Mouse (Mus musculus) embryonic facial prominence, embryonic 13.5 days (tissue): ENCODE data around the gene Cdk18. TPM values are rescaled to one million over a fixed set of nuclear protein-coding genes. Genes with fewer than 3 reads are reported as not detected.
A peak's percentile ranks its signal among the peaks of the same experiment; 100 is the strongest.
"Not testable (repeated sequence)": the region's sequence is repeated elsewhere in the genome, so short reads cannot be mapped to it uniquely, and the experiment has no call there.

ENCODE experiments used
- ATAC-seq: fragments of 200-750 bp; cut with Nextera tagmentation; 2 replicates; pipeline ENCODE4 v1.8.0; 2017; ENCODE audit warnings: low read depth; ENCODE audit not compliant: insufficient number of reproducible peaks, insufficient read depth, low FRiP score, low TSS enrichment
- H3K27ac ChIP-seq: fragments of 300-500 bp; sonication (generic); 2 replicates; pipeline ENCODE4 v1.5.1; 2015; ENCODE audit warnings: moderate library complexity, mild to moderate bottlenecking, inconsistent platforms
- H3K27me3 ChIP-seq: fragments of 300-500 bp; sonication (generic); 2 replicates; pipeline ENCODE4 v1.6.1; 2015; ENCODE audit warnings: mild to moderate bottlenecking, inconsistent platforms
- H3K36me3 ChIP-seq: fragments of 300-500 bp; sonication (generic); 2 replicates; pipeline ENCODE4 v1.6.1; 2015; ENCODE audit warnings: mild to moderate bottlenecking, inconsistent platforms
- H3K4me1 ChIP-seq: fragments of 300-500 bp; sonication (generic); 2 replicates; pipeline ENCODE4 v1.6.1; 2015; ENCODE audit warnings: inconsistent platforms
- H3K4me2 ChIP-seq: fragments of 300-500 bp; sonication (generic); 2 replicates; pipeline ENCODE4 v1.6.1; 2015; ENCODE audit warnings: moderate library complexity, mild to moderate bottlenecking, inconsistent platforms
- H3K4me3 ChIP-seq: fragments of 300-500 bp; sonication (generic); 2 replicates; pipeline ENCODE4 v1.5.1; 2015; ENCODE audit warnings: mild to moderate bottlenecking, inconsistent platforms
- H3K9ac ChIP-seq: fragments of 300-500 bp; sonication (generic); 2 replicates; pipeline ENCODE4 v1.6.1; 2015; ENCODE audit warnings: mild to moderate bottlenecking, inconsistent platforms
- H3K9me3 ChIP-seq: fragments of 300-500 bp; sonication (generic); 2 replicates; pipeline ENCODE4 v1.6.1; 2016; ENCODE audit warnings: inconsistent platforms
- WGBS: fragments of 180-500 bp; shearing (Covaris S2); methylation state at CpG from one replicate; pipeline ENCODE4 v1.1.7; 2015; ENCODE audit warnings: mixed read lengths; 5-methylcytosine and 5-hydroxymethylcytosine counted together
- polyA plus RNA-seq: library from polyadenylated mRNA; unstranded; fragments of >200 nt; fragmentation: Nextera tagmentation; extraction: Ambion mirVana; gene quantifications from 2 replicates; pipeline ENCODE4 v1.2.1, GENCODE M21; 2015

The Cdk18 gene
- polyA plus RNA-seq, result 2.3 and 2.8 TPM in 2 replicates

DNA sequence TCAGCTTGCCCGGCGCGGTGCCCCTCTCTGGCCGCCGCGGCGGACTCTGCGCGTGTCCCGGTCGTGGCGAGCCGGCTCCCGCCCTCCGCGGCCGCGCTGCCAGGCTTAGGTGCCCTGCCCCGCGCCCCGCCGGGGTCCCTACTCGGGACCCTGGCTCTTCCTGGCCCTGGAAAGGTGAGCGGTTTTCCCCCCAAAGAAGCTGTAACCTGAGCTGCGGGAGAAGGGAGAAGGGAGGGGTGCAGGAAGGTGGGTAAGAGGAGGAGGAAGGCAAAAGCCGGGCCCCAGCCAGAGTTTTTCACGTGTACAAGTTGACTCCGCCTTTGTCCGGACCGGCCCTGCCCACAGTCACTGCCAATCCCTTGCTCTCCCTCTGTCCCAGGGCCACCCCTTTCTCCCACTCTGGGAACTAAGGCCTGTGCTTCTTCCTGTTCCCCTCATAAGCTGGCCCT is at the start of gene Cdk18:
Gene Cdk18 (minus strand): TSS at position 269 of the 449 bp plus-strand sequence.
- Histone ChIP-seq H3K4me3 (peak within 1 kb of the TSS; percentile 64), H3K9me3 (no peaks in the 10 kb centered on the region), H3K9ac (peak within 1 kb of the TSS; percentile 78), H3K36me3 (no peaks in the 10 kb centered on the region), H3K27ac (no peak within 1 kb of the TSS), H3K4me1 (peaks cover 25% of the 10 kb centered on the region), H3K4me2 (peak within 1 kb of the TSS; percentile 98), H3K27me3 (peaks cover 32% of the 10 kb centered on the region)
- peak; percentile 53; the same call in 1 of the 2 replicates for ATAC-seq
- WGBS, result under 1% methylated on average over 30 of the region's 30 CpGs

DNA sequence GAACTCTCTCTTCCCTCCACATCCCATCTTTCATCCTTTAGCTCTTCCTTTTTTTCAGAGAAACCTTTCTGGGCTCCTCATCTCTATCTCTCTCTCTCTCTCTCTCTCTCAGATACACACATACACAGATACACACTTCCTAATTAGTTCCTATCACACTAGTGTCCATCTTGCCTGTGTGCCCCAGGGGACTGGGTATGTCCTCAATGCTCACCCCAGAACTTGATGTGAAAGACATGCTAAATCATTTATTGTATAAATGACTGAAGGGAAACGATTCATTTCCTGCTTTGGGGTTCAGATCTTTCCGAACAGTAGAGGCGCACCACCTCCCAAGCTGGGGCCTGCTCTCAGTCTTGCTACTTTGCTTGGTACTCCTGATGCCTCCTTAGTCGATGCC is 49.7 kb upstream of the Cdk18 start:
- Histone ChIP-seq H3K36me3 (no peaks in the 10 kb centered on the region), H3K4me2 (no peak overlapping the region), H3K4me3 (no peak overlapping the region), H3K27me3 (peaks cover 77% of the 10 kb centered on the region), H3K4me1 (peaks cover 39% of the 10 kb centered on the region), H3K9me3 (no peaks in the 10 kb centered on the region), H3K27ac (no peak overlapping the region), H3K9ac (no peak overlapping the region)
- no peak for ATAC-seq
- WGBS, result 43% methylated on average over 4 of the region's 4 CpGs

DNA sequence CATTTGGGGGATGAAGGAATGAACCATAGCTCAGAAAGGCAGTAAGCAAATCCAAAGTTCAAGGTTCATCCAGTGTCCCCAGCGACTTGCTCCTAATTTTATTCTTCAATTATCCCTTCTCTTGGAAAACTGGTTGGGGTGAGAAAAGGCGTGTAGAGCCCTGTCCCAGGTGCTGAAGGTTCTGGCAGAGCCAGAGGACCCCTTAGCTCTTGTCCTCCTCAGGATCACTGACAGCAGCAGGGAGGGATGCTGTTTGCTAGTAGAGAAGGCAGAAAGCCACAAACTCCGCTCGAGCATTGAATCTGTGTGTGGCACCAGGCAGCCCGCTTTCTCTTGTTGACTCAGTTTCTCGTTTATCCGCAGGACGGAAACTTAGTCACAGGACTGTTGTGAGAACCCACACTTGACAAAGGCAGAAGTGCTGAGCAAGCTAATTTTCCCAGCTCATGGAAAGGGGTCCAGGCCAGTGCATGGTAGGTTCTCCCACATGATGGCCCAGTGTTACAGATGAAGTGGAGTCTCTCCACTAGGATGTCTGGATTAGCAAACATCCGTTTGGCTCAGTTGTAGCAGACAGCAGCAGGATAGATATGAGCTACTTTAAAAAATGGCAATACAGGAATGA is 49.1 kb upstream of the Cdk18 start:
- H3K27ac ChIP-seq, result no peak overlapping the region
- H3K4me1 ChIP-seq, result peaks cover 36% of the 10 kb centered on the region
- H3K36me3 ChIP-seq, result no peaks in the 10 kb centered on the region
- H3K9ac ChIP-seq, result no peak overlapping the region
- no peaks in the 10 kb centered on the region for H3K9me3 ChIP-seq
- WGBS, result 38% methylated on average over 9 of the region's 9 CpGs
- no peak overlapping the region for H3K4me3 ChIP-seq
- no peak for ATAC-seq
- H3K4me2 ChIP-seq, result no peak overlapping the region
- peaks cover 73% of the 10 kb centered on the region for H3K27me3 ChIP-seq

DNA sequence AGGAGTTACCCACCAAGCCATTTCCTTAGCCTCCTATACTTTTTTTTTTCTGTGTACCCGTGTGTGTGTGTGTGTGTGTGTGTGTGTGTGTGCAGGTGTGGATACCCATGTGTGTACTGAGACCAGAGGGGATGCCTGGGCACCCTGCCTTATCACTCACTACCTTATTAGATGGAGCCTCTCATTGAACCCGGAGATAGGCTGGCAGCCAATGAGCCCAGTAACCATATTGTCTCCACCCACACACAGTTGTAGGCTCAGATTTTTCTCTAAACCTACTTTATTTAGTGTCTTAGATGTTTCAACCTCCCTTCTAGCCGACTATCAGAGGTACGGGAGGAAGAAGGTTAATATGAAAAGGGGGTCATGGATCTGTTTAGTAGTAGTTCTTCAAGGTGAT is 46.8 kb upstream of the Cdk18 start:
- H3K4me2 ChIP-seq, result no peak overlapping the region
- no peaks in the 10 kb centered on the region for H3K36me3 ChIP-seq
- H3K4me3 ChIP-seq, result no peak overlapping the region
- H3K9ac ChIP-seq, result no peak overlapping the region
- no peak overlapping the region for H3K27ac ChIP-seq
- WGBS, result 77% methylated on average over 4 of the region's 4 CpGs
- H3K4me1 ChIP-seq, result peaks cover 18% of the 10 kb centered on the region
- H3K9me3 ChIP-seq, result no peaks in the 10 kb centered on the region
- ATAC-seq, result no peak
- H3K27me3 ChIP-seq, result peaks cover 52% of the 10 kb centered on the region

DNA sequence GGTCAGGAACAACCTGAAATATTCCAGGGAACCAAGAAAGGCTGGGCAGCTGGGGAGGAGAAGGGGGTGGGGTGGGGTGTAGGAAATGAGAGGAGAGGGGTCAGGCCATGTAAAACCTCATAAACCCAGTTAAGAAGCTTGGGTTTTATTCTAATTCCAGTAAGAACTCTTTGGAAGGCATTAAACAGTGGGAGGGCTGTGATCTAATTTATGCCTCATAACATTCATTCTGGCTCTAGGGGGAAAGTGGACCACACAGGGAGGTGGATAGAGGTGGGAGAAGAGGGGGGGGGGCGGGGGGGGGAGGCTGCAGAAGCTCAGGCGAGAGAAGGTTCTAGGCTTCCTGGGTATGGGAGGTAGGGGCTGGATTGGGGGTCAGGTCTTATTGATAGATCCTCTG is 32.1 kb upstream of the Cdk18 start:
- no peaks in the 10 kb centered on the region for H3K9me3 ChIP-seq
- 29% methylated on average over 1 of the region's 2 CpGs for WGBS
- H3K4me2 ChIP-seq, result no peak overlapping the region
- no peaks in the 10 kb centered on the region for H3K36me3 ChIP-seq
- no peak overlapping the region for H3K27ac ChIP-seq
- peaks cover 16% of the 10 kb centered on the region; the same call in 1 of the 2 replicates for H3K27me3 ChIP-seq
- H3K4me1 ChIP-seq, result peaks cover 8% of the 10 kb centered on the region; the same call in 1 of the 2 replicates
- no peak overlapping the region for H3K9ac ChIP-seq
- no peak overlapping the region for H3K4me3 ChIP-seq
- no peak for ATAC-seq

DNA sequence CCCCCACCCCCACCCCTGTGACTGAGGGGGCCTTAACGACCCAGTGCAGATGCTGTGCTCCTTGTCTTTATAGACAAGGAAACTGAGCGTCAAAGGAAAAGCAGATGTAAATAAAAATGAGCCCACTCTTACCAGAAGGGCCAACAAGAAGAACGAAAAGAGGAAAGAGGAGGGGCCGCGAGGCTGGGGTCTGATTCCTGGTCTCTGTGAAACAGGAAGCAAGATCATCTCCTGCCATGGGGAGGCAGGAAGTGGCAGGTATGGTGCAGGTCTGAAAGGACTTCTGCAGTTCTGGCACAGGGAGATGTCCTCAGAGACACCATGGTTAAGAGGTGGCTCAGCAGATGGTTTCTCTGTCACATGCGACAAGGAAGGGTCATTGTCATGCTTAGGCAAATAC is 31.2 kb upstream of the Cdk18 start:
- H3K4me1 ChIP-seq, result peaks cover 8% of the 10 kb centered on the region; the same call in 1 of the 2 replicates
- no peak for ATAC-seq
- H3K4me3 ChIP-seq, result no peak overlapping the region
- no peak overlapping the region for H3K4me2 ChIP-seq
- peaks cover 16% of the 10 kb centered on the region; the same call in 1 of the 2 replicates for H3K27me3 ChIP-seq
- WGBS, result 50% methylated on average over 6 of the region's 6 CpGs
- H3K9ac ChIP-seq, result no peak overlapping the region
- no peak overlapping the region for H3K27ac ChIP-seq
- no peaks in the 10 kb centered on the region for H3K36me3 ChIP-seq
- H3K9me3 ChIP-seq, result no peaks in the 10 kb centered on the region; the same call in 1 of the 2 replicates

DNA sequence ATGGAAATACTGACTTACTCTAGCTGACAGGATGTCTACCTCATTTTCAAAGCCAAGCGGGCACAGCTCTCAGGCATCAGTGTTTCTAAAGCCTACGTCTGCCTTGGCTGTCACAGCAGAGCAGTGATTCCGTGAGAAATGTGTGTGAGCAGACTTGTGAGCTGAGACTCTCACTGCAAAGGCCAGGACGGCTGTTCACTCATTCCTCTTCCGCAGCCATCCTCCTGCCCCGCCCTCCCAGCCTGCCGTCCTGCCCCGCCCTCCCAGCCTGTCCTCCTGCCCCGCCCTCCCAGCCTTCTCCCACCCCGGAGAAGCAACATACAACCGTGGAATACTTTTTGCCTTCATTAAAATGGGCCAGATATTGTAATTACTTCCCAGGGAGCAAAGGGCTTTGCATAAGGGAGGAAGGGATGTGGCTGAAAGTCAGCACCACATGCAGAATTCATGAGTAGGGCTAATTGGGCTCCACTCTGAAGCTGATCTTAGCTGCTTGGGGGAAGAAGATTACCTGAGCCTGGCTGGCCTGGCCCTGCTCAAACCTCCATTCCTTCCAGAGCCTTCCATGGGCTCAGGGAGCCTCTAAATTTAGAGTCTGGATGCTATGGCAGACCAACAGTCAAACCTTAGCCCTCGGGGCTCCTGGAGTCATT is 28.8 kb upstream of the Cdk18 start:
- no peak overlapping the region for H3K9ac ChIP-seq
- H3K4me1 ChIP-seq, result peaks cover 8% of the 10 kb centered on the region; the same call in 1 of the 2 replicates
- H3K27me3 ChIP-seq, result peaks cover 31% of the 10 kb centered on the region
- no peaks in the 10 kb centered on the region; the same call in 1 of the 2 replicates for H3K9me3 ChIP-seq
- H3K4me3 ChIP-seq, result peak overlapping the region; percentile 27
- H3K36me3 ChIP-seq, result no peaks in the 10 kb centered on the region
- no peak overlapping the region for H3K27ac ChIP-seq
- peak overlapping the region; percentile 57 for H3K4me2 ChIP-seq
- ATAC-seq, result no peak
- 9% methylated on average over 12 of the region's 12 CpGs for WGBS

DNA sequence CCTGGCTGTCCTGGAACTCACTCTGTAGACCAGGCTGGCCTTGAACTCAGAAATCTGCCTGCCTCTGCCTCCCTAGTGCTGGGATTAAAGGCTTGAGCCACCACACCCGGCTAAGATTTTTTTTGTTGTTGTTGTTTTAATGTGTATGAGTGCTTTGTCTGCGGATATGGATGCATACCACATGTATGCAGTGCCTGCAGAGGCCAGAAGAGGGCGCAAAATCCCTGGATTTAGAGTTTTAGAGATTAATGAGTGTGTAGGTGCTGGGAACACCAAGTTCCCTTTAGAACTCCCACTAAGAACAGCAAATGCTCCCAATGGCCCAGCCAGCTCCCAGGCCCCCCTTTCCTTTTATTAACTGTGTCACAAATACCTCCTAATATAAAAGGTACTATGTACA is 26.4 kb upstream of the Cdk18 start:
- WGBS, result 58% methylated on average over 3 of the region's 3 CpGs

DNA sequence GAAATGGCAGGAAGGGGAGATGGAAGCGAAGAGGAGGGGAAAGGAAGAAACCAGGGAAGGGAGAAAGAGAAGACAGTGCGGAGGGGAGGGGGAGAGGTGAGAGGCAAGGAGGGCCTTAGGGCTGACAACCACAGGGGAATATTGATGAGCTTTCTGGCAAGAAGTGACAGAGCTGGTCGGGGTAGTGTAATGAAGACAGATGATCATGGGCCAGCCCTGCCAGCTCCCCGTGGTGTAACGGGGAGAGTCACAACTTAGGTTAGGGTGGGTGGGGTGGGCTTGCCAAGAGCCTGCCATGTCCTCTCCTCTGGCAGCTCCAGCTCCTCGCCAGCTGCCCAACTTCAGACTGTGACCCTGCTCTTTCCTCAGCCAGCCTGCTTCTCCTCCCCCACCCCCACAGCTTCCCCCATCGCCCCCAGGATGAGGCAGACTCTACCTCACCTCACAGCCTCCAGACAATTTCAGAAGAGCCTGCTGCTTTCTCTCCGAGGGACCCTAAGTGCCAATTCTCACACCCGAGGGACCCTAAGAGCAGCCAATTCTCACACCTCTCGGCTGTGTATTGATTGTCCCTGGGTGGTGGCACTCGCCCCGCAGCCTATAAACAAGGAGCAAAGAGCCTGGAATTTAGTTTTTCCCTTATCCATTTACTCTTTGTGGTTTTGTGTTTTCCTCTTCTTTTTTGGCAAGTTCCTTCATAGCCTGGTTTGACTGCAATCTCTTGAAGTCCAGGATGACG is 25.5 kb upstream of the Cdk18 start:
- Histone ChIP-seq H3K27me3 (peaks cover 38% of the 10 kb centered on the region), H3K4me3 (no peak overlapping the region)
- WGBS, result 25% methylated on average over 13 of the region's 13 CpGs

More for the DNA sequence above, 26.4 kb upstream of the Cdk18 start:
- Histone ChIP-seq H3K4me3 (no peak overlapping the region), H3K36me3 (no peaks in the 10 kb centered on the region), H3K9me3 (no peaks in the 10 kb centered on the region; the same call in 1 of the 2 replicates), H3K27ac (no peak overlapping the region), H3K27me3 (peaks cover 38% of the 10 kb centered on the region), H3K4me2 (no peak overlapping the region), H3K4me1 (peaks cover 11% of the 10 kb centered on the region; the same call in 1 of the 2 replicates), H3K9ac (no peak overlapping the region)
- no peak for ATAC-seq

DNA sequence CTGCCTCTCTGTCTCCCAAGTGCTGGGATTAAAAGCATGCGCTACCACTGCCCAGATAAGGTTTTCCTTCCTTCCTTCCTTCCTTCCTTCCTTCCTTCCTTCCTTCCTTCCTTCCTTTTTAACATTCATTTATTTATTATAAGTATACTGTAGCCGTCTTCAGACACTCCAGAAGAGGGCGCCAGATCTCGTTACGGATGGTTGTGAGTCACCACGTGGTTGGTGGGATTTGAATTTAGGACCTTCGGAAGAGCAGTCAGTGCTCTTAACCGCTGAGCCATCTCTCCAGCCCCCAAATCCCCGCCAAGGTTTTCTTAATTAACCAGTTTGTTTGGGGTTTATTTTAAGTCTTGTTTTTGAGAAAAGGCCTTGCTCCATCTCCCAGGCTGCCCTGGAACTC is 23.1 kb upstream of the Cdk18 start:
- not testable (repeated sequence) for H3K9me3 ChIP-seq, H3K4me2 ChIP-seq, H3K36me3 ChIP-seq, H3K4me3 ChIP-seq, H3K9ac ChIP-seq, H3K27ac ChIP-seq, ATAC-seq
- Histone ChIP-seq H3K4me1 (peaks cover 17% of the 10 kb centered on the region), H3K27me3 (peaks cover 47% of the 10 kb centered on the region)
- WGBS, result 53% methylated on average over 9 of the region's 9 CpGs

More for the DNA sequence above, 25.5 kb upstream of the Cdk18 start:
- no peaks in the 10 kb centered on the region for H3K36me3 ChIP-seq
- H3K4me2 ChIP-seq, result no peak overlapping the region
- H3K9me3 ChIP-seq, result no peaks in the 10 kb centered on the region; the same call in 1 of the 2 replicates
- H3K27ac ChIP-seq, result no peak overlapping the region
- no peak for ATAC-seq
- H3K4me1 ChIP-seq, result peaks cover 11% of the 10 kb centered on the region; the same call in 1 of the 2 replicates
- no peak overlapping the region for H3K9ac ChIP-seq

DNA sequence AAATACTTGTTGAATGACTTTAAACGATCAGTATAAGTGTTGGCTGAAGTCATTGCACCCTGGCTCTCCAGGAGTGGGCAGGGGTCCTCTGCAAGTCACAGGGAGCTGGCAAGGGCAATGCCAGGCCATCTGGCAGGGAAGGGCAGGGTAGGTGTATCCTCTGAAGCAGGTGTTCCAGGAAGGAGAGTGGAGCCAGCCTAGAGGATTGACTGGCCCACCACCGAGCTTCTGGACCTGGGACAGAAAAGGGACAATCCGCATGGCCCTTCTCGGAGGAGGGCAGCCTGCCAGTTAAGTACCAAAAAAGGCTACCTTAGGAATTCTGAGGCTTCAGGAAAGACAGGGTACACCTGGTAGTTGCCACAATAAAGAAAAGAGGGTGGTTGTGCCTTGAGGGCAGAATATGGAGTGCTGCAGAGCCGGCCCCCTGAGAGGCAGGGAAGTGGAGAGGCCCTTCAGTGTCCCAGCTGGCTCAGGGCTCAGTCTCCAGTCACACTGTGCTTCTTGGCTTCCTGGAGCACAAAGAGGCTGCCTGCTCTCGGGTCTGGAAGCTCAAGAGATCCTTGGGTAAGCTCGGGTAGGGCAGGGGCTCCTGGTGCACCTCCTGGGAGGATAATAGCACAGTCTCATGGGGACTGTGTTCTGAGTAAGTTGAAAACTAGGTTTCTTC is 21.9 kb upstream of the Cdk18 start:
- 49% methylated on average over 7 of the region's 7 CpGs for WGBS
- Histone ChIP-seq H3K4me2 (no peak overlapping the region), H3K36me3 (no peaks in the 10 kb centered on the region), H3K4me3 (no peak overlapping the region), H3K27me3 (peaks cover 49% of the 10 kb centered on the region), H3K4me1 (peaks cover 19% of the 10 kb centered on the region), H3K9ac (no peak overlapping the region), H3K27ac (no peak overlapping the region), H3K9me3 (no peaks in the 10 kb centered on the region; the same call in 1 of the 2 replicates)
- ATAC-seq, result no peak
